Mouse (Mus musculus) neural tube, embryonic 13.5 days (tissue): ENCODE data around the gene Gpr156. TPM values are rescaled to one million over a fixed set of nuclear protein-coding genes. Genes with fewer than 3 reads are reported as not detected.
"Not testable (repeated sequence)": the region's sequence is repeated elsewhere in the genome, so short reads cannot be mapped to it uniquely, and the experiment has no call there.

ENCODE experiments used
- ATAC-seq: fragments of 200-750 bp; cut with Nextera tagmentation; 2 replicates; pipeline ENCODE4 v1.8.0; 2017; ENCODE audit warnings: low read depth, mild to moderate bottlenecking, moderate TSS enrichment, moderate library complexity
- H3K27ac ChIP-seq: fragments of 300-500 bp; sonication (generic); replicated peaks from 2 replicates; pipeline ENCODE4 v1.5.1; 2015; ENCODE audit warnings: moderate library complexity, mild to moderate bottlenecking, inconsistent platforms
- H3K27me3 ChIP-seq: fragments of 300-500 bp; sonication (generic); 2 replicates; pipeline ENCODE4 v1.6.1; 2015; ENCODE audit warnings: mild to moderate bottlenecking, inconsistent platforms
- H3K36me3 ChIP-seq: fragments of 300-500 bp; sonication (generic); 2 replicates; pipeline ENCODE4 v1.6.1; 2015; ENCODE audit warnings: mild to moderate bottlenecking, inconsistent platforms
- H3K4me1 ChIP-seq: fragments of 300-500 bp; sonication (generic); replicated peaks from 2 replicates; pipeline ENCODE4 v1.6.1; 2015; ENCODE audit warnings: inconsistent platforms
- H3K4me2 ChIP-seq: fragments of 300-500 bp; sonication (generic); 2 replicates; pipeline ENCODE4 v1.6.1; 2015; ENCODE audit warnings: inconsistent platforms, mild to moderate bottlenecking, moderate library complexity
- H3K4me3 ChIP-seq: fragments of 300-500 bp; sonication (generic); 2 replicates; pipeline ENCODE4 v1.5.1; 2015; ENCODE audit warnings: mild to moderate bottlenecking, inconsistent platforms
- H3K9ac ChIP-seq: fragments of 300-500 bp; sonication (generic); 2 replicates; pipeline ENCODE4 v1.6.1; 2015; ENCODE audit warnings: moderate library complexity, mild to moderate bottlenecking, inconsistent platforms
- H3K9me3 ChIP-seq: fragments of 300-500 bp; sonication (generic); 2 replicates; pipeline ENCODE4 v1.6.1; 2016; ENCODE audit warnings: inconsistent platforms
- WGBS: fragments of 180-500 bp; shearing (Covaris S2); methylation state at CpG from one replicate; pipeline ENCODE4 v1.1.7; 2015; 5-methylcytosine and 5-hydroxymethylcytosine counted together
- polyA plus RNA-seq: library from polyadenylated mRNA; unstranded; fragments of >200 nt; fragmentation: Nextera tagmentation; extraction: Ambion mirVana; gene quantifications from 2 replicates; pipeline ENCODE4 v1.2.1, GENCODE M21; 2015

Gene Gpr156
- polyA plus RNA-seq, 1 experiment from 2014 or later, result 6.9 TPM

GRCm38 (mm10) chr16:37947160-37947559, 30.9 kb downstream of the Gpr156 start:
- 40% methylated on average over 5 of the region's 5 CpGs for WGBS
- no peaks in the 10 kb centered on the region for H3K36me3 ChIP-seq
- no peak overlapping the region for H3K4me3 ChIP-seq
- H3K4me2 ChIP-seq, result no peak overlapping the region
- peak; percentile 41; the same call in 1 of the 2 replicates for ATAC-seq
- H3K4me1 ChIP-seq, result peaks cover 29% of the 10 kb centered on the region
- no peaks in the 10 kb centered on the region for H3K27me3 ChIP-seq
- H3K27ac ChIP-seq, result no peak overlapping the region
- no peak overlapping the region for H3K9ac ChIP-seq
- H3K9me3 ChIP-seq, result no peaks in the 10 kb centered on the region

- H3K4me1 ChIP-seq, result peaks cover 22% of the 10 kb centered on the region
- no peaks in the 10 kb centered on the region for H3K27me3 ChIP-seq
- WGBS, result 90% methylated on average over 4 of the region's 4 CpGs
- H3K36me3 ChIP-seq, result no peaks in the 10 kb centered on the region
- no peak overlapping the region for H3K4me2 ChIP-seq
- H3K9me3 ChIP-seq, result no peaks in the 10 kb centered on the region
- no peak overlapping the region for H3K4me3 ChIP-seq
- no peak overlapping the region for H3K27ac ChIP-seq
- no peak for ATAC-seq
- H3K9ac ChIP-seq, result no peak overlapping the region
These were observed 32.1 kb downstream of the Gpr156 start for GRCm38 (mm10) chr16:37948365-37948764.

GRCm38 (mm10) chr16:37951171-37951570, 34.9 kb downstream of the Gpr156 start:
- no peak overlapping the region for H3K4me2 ChIP-seq
- peaks cover 24% of the 10 kb centered on the region for H3K4me1 ChIP-seq
- H3K27me3 ChIP-seq, result no peaks in the 10 kb centered on the region
- H3K9me3 ChIP-seq, result no peaks in the 10 kb centered on the region
- no peaks in the 10 kb centered on the region for H3K36me3 ChIP-seq
- no peak for ATAC-seq
- H3K9ac ChIP-seq, result no peak overlapping the region
- H3K4me3 ChIP-seq, result no peak overlapping the region
- no peak overlapping the region for H3K27ac ChIP-seq

- H3K27ac ChIP-seq, result peak overlapping the region; percentile 76
These were observed 36.9 kb downstream of the Gpr156 start for GRCm38 (mm10) chr16:37953186-37953585.

GRCm38 (mm10) chr16:37953991-37954942, 38.0 kb downstream of the Gpr156 start:
- H3K36me3 ChIP-seq, result no peaks in the 10 kb centered on the region
- peak; percentile 51; the same call in 1 of the 2 replicates for ATAC-seq
- H3K9ac ChIP-seq, result no peak overlapping the region
- no peak overlapping the region for H3K4me2 ChIP-seq
- H3K4me3 ChIP-seq, result no peak overlapping the region
- no peaks in the 10 kb centered on the region for H3K9me3 ChIP-seq
- no peaks in the 10 kb centered on the region for H3K27me3 ChIP-seq
- WGBS, result 64% methylated on average over 12 of the region's 12 CpGs
- H3K27ac ChIP-seq, result peak overlapping the region; percentile 76
- H3K4me1 ChIP-seq, result peaks cover 31% of the 10 kb centered on the region

More at GRCm38 (mm10) chr16:37953186-37953585, 36.9 kb downstream of the Gpr156 start:
- ATAC-seq, result no peak
- no peaks in the 10 kb centered on the region for H3K36me3 ChIP-seq
- H3K9me3 ChIP-seq, result no peaks in the 10 kb centered on the region
- no peak overlapping the region for H3K4me3 ChIP-seq
- WGBS, result 72% methylated on average over 4 of the region's 4 CpGs
- no peak overlapping the region for H3K4me2 ChIP-seq
- no peak overlapping the region for H3K9ac ChIP-seq
- H3K27me3 ChIP-seq, result no peaks in the 10 kb centered on the region
- peaks cover 31% of the 10 kb centered on the region for H3K4me1 ChIP-seq

- Histone ChIP-seq H3K4me3 (no peak overlapping the region), H3K27ac (peak overlapping the region; percentile 69), H3K27me3 (no peaks in the 10 kb centered on the region), H3K4me1 (peaks cover 31% of the 10 kb centered on the region), H3K36me3 (no peaks in the 10 kb centered on the region), H3K9me3 (no peaks in the 10 kb centered on the region), H3K4me2 (no peak overlapping the region), H3K9ac (no peak overlapping the region; the same call in 1 of the 2 replicates)
- WGBS, result 42% methylated on average over 13 of the region's 13 CpGs
- ATAC-seq, result peak; percentile 42; the same call in 1 of the 2 replicates
These were observed 39.1 kb downstream of the Gpr156 start for GRCm38 (mm10) chr16:37955336-37955917.

GRCm38 (mm10) chr16:37956076-37956676, 39.9 kb downstream of the Gpr156 start:
- peak overlapping the region; percentile 69 for H3K27ac ChIP-seq
- H3K9ac ChIP-seq, result no peak overlapping the region
- no peak overlapping the region for H3K4me2 ChIP-seq
- H3K27me3 ChIP-seq, result no peaks in the 10 kb centered on the region
- no peak overlapping the region for H3K4me3 ChIP-seq
- peaks cover 31% of the 10 kb centered on the region for H3K4me1 ChIP-seq
- 0 out of 2 replicates have a peak, but pooled peaks have one; percentile 20 for ATAC-seq
- H3K36me3 ChIP-seq, result no peaks in the 10 kb centered on the region
- 87% methylated on average over 14 of the region's 14 CpGs for WGBS
- no peaks in the 10 kb centered on the region for H3K9me3 ChIP-seq

GRCm38 (mm10) chr16:37956751-37957150, 40.5 kb downstream of the Gpr156 start:
- H3K4me1 ChIP-seq, result peaks cover 31% of the 10 kb centered on the region
- no peak overlapping the region for H3K4me3 ChIP-seq
- WGBS, result 61% methylated on average over 4 of the region's 4 CpGs
- no peak overlapping the region for H3K4me2 ChIP-seq
- H3K9ac ChIP-seq, result no peak overlapping the region
- no peaks in the 10 kb centered on the region for H3K36me3 ChIP-seq
- no peak for ATAC-seq
- no peak overlapping the region for H3K27ac ChIP-seq
- H3K27me3 ChIP-seq, result no peaks in the 10 kb centered on the region
- no peaks in the 10 kb centered on the region for H3K9me3 ChIP-seq

GRCm38 (mm10) chr16:37962696-37963095, 46.4 kb downstream of the Gpr156 start:
- peak overlapping the region; percentile 86 for H3K27ac ChIP-seq

GRCm38 (mm10) chr16:37963331-37964281, 47.3 kb downstream of the Gpr156 start:
- peak overlapping the region; percentile 27 for H3K4me2 ChIP-seq
- H3K4me3 ChIP-seq, result no peak overlapping the region
- H3K36me3 ChIP-seq, result no peaks in the 10 kb centered on the region
- H3K9ac ChIP-seq, result peak overlapping the region; percentile 49; the same call in 1 of the 2 replicates
- peaks cover 29% of the 10 kb centered on the region for H3K4me1 ChIP-seq
- H3K27ac ChIP-seq, result peak overlapping the region; percentile 86
- 17% methylated on average over 14 of the region's 15 CpGs for WGBS
- H3K9me3 ChIP-seq, result no peaks in the 10 kb centered on the region
- H3K27me3 ChIP-seq, result no peaks in the 10 kb centered on the region
- ATAC-seq, result peak; percentile 92

More at GRCm38 (mm10) chr16:37962696-37963095, 46.4 kb downstream of the Gpr156 start:
- WGBS, result 81% methylated on average over 4 of the region's 4 CpGs
- not testable (repeated sequence) for H3K36me3 ChIP-seq, H3K4me2 ChIP-seq, H3K4me3 ChIP-seq, H3K27me3 ChIP-seq, H3K9ac ChIP-seq, H3K9me3 ChIP-seq, ATAC-seq
- peaks cover 29% of the 10 kb centered on the region for H3K4me1 ChIP-seq

- peak; percentile 48; the same call in 1 of the 2 replicates for ATAC-seq
- Histone ChIP-seq H3K27ac (peak overlapping the region; percentile 86), H3K9me3 (no peaks in the 10 kb centered on the region), H3K36me3 (no peaks in the 10 kb centered on the region), H3K27me3 (no peaks in the 10 kb centered on the region), H3K4me1 (peaks cover 29% of the 10 kb centered on the region), H3K4me2 (no peak overlapping the region), H3K9ac (no peak overlapping the region), H3K4me3 (no peak overlapping the region)
- 19% methylated on average over 4 of the region's 4 CpGs for WGBS
These were observed 48.2 kb downstream of the Gpr156 start for GRCm38 (mm10) chr16:37964380-37965070.
